Mouse (Mus musculus) thymus, postnatal 36 days (tissue): ENCODE results near the gene Prkca.

Experiments used
- DNase-seq, 2 experiments: peaks; one replicate each; pipeline ENCODE4 v3.0.0; 2022; ENCODE audit warnings: mixed read lengths in 2 of 2

Gene Prkca

DNA sequence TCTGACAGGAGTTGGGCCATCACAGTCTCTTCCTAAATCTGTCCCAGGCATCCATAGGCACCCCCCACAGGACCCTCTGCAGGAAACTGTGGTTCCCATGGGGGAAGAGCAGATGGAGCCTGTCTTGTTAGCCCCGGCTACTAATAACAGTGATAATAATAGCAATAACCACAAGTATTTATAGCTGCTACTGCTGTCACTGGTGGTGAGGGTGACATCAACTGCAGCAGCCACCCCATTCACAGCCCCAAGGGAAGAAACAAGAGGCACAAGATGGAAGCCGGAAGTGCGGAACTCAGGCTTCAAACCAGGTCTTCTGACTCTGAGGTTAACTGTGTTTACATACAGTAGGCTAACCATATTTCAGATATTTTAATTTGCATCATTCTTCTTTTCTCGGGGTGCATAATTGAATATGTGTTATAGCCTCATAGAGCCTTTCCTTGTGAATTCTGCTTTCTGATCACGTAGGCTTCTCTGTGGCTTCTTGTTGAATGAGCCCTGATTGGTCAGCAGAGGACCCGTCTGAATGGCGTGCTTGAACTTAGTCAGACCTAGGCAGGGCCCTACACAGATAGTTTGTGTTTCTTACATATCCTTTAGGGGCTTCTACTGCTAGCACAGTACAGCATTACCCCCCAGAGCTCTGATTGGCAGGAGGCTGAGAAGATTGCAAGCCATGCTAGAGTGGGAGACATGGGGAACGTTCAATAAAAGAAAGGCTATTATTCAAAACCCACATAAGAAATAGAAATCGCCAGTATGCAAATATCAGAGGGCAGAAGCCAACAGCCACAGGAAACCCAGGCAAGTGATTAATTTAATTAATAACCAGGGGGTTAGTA lies 189.5 kb downstream of the Prkca start:
- no peak for DNase-seq

DNA sequence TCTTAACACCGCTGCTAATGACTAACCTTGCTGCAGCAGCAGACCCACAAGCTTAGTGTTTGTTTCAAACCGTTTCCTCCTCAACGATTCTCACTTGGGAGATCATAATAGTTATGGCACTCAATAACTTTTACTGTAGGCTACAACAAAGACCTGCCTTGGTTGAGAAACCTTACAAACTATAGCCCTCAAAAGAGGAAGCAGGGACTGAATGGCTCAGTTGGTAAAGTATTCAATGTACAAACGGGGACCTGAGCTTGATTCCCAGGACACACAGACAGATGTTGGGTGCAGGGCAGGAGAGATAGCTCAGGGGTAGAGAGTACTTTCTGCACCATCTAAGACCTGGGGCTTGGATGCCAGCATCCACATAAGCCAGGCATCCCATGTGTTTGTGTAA lies 191.1 kb downstream of the Prkca start:
- no peak for DNase-seq

DNA sequence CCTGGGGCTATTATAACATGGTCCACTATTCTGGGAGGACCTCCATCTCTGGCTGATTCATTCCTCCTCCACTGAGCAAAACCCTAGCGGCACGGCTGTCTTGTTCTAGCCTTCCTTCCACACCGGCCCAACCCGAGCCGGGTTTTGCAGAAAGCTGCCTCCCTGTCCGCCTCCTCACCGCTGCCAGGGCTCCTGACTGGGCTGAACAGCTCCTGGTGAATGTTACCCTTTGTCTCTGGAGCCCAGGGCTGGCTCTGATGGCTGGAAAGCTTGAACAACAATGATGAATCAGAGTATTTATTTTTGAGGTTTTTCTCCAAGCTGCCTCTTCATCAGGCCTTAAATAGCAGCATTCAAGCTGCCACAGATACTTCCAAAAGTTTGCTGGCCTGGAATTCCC lies 193.3 kb downstream of the Prkca start:
- no peak for DNase-seq

DNA sequence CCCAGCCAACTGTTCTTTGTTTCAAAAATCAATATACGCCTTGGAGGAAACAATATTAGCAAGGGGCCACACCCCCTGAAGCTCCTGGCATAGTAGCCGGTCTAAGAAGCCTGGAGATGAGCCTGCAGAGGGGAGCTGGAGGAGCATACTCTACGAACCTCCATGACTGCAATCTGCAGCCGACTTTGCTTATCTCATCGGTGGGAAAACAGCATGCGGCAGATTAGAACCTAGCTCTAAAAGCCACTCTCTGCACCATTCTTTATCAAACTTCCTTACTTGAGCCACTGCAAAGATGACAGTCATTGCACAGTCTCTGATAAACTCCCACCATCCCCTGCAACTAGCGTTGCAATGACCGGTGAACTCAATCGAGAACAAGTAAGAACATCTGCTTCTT lies 194.5 kb downstream of the Prkca start:
- DNase-seq, result no peak

DNA sequence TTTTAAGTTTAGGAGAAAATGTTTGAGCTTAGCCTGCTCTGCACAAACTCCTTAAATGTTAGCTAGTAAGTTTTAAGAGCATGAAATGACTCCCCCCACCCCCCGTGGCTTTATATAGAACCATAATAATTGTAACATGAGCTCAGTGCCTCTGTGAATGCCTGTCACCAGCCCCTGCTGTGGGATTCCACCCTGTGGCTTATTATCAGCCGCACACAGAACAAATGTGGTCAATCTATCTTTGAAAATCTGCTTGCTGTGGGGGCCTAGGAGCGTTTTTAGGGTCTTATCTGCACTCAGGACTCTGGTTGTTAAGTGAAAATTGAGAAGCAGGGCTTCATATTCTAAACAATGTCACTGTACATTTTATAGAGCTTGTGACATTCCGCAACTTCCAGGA lies 195.2 kb downstream of the Prkca start:
- DNase-seq, result no peak

DNA sequence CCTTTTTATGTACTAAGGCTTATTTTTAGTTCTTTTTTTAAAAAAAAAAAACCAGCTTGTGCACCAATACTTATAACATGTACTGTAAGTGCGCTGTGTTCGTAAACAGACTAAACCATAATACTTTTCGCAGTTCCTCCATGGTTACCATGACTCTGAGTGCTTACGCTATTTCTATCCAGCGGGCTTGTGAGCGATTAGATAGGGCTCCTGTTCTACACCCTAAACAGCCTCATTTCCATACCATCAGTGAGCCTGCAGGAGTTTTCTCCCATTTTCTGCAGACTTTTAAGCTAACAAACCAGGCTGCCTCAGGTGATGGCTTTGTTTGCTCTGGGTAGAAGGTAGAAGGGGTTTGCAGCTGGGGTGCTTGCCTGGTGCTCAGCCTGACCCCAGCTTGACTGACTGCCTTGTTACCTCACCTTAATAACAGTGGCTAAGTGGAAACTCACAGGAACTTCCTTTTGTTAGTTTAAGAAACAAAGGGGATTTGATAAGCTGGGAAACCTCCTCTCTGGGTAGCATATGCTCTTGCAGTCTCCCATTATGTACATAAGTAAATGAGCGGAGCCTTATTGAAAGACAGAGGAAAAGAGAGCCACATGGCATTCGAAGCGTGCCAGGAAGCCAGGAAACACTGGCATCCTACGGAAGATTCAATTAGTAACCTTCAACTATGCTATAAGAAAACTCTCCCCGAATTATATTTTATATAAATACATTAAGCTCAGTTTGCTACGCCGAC lies 197.8 kb downstream of the Prkca start:
- DNase-seq, result no peak

DNA sequence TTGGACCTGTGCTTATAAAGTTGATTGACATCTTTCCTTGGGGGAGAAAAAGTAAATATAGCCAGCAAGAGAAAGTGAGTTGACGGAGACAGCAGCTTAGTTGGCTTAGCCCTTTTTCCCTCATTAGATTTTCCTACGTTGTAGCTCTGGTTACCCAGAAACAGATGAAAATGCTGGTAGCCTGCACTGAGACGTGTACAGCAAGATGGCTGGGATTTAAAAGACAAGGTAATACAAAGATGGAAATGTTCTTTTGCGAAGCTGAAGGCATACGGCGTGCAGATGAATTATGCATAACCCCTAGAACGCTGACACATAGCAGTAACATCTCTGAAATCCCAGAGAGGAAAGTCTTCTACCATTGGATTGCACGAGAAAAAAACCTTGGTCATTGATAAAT lies 198.6 kb downstream of the Prkca start:
- DNase-seq, result no peak

DNA sequence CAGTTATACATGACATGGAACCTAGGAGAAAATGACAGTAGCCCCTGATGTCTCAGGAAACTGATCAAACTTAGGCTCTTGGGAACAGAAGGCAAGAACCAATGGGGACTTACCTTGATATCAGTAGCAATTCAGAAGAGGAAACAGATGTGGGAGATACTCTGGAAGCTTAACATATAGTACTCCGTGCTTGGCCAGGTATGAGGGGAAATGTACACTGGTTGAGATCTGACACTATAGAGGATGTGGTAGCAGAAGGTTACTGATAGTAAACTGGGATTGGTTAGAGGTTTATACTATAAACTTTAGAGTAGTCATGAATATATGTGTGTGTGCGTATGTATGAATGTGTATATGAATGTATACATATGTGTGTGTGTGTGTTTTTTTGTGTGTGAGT lies 200.0 kb downstream of the Prkca start:
- no peak for DNase-seq

DNA sequence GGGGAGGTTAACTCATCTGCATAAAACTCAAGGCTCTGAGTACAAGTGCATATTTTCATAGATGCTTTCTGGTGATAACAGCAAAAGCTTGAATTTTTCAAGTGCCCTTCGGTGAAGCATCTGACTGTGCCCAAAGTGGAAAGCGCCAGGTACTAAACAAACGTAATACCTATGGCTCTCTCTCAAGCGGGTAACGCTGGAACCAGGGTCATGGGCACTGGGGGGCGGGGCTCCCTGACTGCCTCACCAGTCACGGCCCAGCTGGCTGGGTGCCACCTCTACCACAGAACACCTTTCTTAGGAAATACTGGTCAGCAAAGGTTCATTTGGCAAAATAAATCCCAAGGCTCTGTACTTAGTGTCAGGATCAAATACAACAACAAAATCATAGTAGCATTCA lies 203.7 kb downstream of the Prkca start:
- DNase-seq, result no peak

DNA sequence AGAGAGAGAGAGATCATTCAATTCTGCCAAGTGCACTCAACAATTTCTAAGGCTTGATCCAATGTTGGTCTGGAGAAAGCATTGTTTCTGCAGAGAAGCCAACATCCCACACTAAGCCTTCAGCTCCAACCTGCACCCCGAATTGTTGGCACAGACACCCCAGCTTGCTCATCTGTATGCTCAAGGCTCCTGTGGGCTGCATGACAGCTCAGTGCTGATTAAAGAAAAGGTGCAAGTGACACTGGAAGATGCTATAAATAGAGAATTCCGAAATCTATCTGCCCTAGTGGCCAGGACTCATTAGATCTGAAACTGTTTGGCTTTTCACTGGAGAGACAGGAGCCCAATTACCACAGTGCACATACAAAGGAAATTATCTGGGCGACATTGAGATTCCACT lies 207.4 kb downstream of the Prkca start:
- DNase-seq, result no peak

DNA sequence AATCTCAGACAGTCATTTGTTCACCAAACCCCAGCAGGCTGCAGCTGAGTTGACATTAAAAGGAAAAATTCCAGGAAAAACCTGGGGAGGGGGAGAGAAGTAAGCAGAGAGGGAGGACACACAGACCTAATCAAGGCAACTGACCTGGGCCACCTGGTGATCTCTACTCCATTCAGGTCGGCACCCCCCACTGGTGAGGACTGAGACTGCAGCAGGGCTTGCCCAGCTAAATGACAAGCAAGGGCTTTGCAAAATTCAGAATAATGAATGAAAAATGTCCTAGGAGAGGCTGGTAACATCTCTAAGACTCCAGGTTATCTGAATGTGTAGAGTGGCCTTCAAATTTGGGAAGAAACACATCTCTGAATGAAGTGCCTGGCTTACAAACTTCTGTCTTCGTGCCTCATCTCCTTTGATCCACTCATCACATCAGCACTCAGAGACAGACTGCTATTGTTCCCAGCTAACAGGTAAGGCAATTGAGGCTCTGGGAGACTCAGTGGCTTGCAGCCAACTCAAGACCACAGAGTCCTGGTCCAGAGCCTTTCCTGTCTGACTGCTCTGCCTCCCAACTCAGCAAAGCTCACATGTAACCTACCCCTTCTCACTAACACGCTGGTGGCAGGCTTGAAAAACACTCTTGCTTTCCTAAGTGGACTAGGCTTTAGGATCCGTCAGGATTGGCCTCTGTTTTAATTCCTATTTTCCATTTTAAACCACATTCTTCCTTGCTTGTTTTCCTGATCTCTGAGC lies 208.1 kb downstream of the Prkca start:
- peak in 1 of 2 experiments; percentile 13 for DNase-seq

DNA sequence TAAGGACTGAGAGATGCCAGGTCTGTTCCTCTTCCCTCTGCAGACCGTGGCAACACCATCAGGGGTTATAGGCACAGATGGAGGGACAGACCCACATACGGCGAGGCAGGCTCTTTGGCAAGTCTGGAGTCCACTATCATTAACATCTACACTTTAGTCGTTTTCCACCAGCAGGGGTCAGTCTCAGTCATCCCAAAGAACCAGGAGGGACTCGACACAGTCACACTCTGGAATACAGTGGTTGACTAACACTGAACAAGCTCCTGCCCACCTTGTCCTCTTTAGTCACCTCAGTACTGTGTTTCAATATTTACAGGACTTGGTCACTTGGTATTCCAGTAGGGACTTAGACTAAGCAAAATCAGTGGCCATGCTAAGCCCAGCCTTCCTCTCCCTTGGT lies 215.1 kb downstream of the Prkca start:
- DNase-seq, result peak; percentile 38 to 52

DNA sequence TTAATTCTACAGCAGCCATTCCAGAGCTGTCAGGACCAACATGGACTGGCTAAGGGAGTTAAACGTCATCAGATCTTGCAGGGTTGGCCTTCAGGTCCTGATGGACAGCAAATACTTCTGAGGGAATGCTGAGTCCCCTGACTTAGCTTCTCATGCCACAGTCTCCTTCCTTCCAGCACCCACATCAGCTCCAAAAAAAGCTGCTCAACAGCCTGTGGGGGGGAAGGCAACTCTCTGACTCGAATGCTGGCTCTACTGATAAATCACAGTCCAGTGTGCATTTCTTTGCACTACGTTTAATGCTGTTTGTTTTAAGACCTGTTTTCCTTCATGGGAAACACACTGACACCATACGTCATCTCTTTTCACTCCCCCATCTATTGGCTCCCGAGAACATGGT lies 215.8 kb downstream of the Prkca start:
- no peak for DNase-seq

DNA sequence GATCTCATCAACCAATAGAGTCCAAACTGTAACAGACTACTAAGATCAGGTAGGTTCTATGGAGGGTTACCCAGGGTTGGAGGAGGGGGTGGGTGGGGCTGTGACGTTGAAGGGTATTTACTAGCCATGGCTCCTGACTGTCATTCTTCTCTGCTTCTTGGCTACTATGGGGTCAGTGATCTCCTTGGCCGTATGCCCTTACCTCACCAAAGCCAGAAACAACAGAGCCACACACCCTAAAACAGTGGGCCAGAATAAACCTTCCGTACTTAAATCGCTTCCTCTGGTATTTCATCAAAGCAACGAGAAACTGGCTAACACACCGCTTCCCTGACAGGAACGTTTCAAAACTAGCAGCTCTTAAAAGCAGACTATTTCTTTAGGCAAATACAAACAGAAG lies 221.2 kb downstream of the Prkca start:
- no peak for DNase-seq

DNA sequence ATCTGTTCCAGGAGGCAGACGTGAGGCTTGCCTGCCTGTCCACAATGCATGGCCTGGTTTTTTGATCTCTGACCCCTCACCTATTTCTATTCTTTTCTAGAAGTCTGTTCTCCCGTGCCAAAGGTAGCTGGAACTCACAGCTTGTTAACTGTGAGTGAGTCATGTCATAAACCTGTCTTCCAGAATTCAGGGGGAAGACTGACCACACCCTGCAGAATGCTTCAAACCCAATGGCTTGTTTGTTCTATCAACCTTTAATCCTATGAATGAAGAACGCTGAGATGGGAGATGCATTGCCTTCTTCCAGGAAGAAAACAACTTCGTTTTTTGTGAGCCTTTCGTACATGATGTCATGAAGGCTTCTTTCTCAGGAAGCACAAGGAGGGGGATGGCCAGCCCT lies 223.0 kb downstream of the Prkca start:
- no peak for DNase-seq

DNA sequence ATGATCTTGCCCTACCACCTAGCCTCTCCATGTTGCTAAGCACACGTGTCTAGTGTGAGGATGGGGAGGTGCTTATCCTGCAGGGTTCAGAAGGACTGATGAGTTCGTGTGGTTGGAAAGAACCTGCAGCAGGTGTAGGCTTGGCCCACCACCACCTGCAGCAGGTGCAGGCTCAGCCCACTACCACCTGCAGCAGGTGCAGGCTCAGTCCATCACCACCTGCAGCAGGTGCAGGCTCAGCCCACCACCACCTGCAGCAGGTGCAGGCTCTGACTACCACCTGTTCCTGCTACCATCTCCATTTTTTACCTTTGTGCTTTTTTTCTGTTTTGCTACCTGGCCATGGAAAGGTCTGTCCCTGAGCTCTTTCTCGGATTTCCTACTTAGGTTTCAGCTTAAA lies 223.9 kb downstream of the Prkca start:
- DNase-seq, result no peak

DNA sequence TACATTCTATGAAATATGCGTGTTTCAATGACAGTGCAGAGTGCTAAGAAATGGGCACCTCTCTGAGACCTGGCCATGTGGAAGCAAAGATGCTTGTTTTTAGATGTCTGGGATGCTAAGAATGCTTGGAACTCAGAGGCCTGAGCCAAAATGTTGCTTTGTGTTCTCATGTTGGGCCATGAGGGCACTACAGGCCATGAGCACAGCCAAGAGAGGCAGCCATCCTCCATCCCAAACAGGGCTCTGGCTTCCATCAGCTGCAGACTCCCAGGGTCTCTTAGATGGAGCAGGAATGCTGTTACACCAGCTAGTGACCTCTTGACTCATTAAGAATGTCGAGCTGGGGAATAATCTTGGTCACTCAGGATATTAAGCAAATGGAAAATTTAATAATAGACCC lies 224.9 kb downstream of the Prkca start:
- DNase-seq, result no peak

DNA sequence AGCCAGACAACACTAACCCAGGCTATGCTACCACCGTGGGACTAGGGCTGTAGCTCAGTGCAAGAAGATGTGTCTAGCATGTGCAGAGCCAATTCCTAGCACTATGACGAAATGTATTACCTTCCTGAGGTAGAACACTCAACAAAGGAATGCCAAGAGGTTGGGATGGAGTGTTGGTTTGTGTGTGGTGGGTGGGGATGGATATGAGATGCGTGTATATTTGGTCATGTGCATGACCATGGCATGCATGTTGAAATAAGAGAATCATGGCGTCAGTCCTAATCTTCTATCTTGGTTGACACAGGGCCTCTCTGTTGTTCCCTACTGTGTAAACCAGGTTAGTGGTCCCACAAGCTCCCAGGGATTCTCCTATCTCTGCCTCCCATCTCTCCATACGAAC lies 225.5 kb downstream of the Prkca start:
- no peak for DNase-seq

DNA sequence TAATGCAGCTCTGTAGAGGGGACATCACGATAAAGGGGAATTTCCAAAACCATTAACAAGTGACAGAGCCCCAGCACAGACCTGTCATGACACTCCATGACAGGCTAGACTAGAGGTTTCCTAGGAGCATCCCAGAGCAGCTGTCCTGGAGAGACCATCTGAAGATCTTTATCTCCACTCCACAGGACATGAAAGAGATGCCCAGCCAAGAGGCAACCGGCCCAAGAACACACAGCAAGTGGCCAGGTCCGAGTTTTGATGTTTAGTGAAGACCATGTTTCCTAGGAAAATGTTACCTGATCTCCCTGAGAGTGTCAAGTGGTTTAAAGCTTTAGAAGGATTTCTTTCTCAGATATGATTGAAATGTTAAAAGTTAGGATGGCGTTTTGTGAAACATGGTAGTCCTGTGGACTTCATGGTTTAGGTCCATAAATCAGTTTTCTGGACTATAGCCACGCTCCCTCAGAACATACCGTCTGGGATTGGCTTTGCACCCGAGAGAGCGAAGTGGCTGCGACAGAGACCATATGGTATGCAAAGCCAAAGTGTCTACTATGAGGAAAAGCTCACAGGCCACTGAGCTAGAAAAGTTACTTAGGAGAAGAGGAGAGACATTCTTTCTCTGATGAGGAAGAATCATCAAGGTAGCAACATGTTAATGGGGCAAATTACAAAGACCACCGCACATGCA lies 226.2 kb downstream of the Prkca start:
- no peak for DNase-seq

DNA sequence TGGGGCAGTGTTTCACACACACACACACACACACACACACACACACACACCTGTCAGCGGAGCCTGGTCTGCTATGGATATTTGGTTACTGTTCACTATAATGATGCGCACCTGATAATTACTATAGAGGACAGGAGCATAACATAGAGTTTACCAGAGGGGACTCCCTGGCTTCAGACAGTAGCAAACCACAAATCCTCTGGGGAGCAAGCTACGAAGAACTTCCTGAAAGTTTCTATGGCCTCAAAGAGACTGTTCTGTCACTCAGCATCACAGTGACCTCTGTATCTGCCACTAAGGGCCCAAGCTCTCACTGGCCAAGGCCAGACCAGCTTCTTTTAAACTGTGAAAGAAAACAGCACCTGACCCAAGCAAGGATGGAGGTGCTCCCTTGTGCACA lies 229.6 kb downstream of the Prkca start:
- no peak for DNase-seq

DNA sequence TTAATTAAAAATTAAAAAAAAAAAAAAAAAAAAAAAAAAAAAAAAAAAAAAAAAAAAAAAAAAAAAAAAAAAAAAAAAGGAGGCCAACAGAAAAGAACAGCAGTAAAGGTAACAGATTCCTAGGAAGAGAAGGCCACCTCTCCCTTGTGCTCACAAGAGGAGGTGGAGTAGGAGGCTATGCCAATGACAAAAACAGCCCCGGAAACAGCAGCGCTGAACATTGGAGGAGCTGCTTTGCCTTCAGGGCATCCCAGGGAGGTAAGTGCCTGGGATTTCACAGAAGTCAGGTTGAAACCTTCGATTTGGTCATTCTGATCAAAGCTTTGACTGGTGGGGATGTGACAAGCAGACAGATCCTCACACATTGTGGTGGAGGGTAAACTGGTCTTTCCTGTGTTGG lies 231.3 kb downstream of the Prkca start:
- no peak for DNase-seq

DNA sequence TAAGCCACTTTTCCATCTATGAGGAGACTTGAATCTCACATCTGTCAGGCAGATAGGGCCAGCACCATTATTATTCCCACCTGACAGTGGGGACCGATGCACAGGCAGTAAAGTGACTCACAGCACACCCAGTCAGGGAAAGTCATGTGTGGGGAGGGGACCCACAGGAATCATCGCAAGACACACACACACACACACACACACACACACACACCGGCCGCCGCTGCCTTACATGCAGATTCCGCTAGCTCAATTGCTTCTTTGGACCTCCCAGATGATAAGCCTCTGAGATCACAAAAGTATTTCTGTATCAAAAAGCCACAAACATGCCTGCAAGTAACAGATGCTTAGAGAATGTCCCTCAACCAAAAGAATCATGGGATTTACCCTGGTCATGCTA lies 239.6 kb downstream of the Prkca start:
- DNase-seq, result no peak

DNA sequence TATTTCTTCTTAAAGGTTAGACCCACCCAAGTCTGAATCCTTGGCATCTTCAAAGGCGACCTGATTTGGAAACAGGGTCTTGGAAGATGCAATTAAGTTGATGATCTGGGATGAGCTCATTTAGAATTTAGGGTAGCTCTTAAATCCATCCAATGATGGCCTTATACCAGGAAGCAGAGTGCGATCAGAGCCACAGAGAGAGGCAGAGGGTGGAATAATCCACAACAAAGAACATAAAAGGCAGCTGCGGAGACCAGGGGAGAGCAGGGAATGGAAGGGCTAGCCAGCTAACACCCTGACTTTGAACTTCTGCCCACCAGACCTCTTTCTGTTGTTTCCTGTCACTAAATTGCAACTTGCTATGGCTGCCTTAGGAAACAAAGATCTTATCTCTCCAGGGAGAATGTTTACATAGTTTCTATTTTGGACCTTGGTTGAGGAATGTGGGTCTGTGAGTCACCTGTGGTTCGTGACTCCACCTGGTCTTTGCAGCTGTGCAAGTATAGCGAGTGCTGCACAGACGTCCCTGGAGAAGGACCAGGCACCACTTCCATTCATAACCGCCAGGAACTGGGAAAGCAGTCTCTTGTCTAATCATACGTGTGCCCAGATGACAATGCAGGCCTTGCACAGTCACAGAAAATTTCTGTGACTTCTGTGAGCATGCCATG lies 242.3 kb downstream of the Prkca start:
- DNase-seq, result no peak
